Mouse (Mus musculus) MEL (cell line): ENCODE results near the gene Rbks. TPM values are rescaled to one million over a fixed set of nuclear protein-coding genes. Genes with fewer than 3 reads are reported as not detected.

Experiments used
- DNase-seq: peaks from one replicate; pipeline ENCODE4 v3.0.0; 2011; ENCODE audit warnings: low read depth, low spot score
- H3K27ac ChIP-seq: 2 replicates; pipeline ENCODE4 v1.5.1; 2012; ENCODE audit warnings: low read depth, mild to moderate bottlenecking, control low read depth, low read length, moderate library complexity; ENCODE audit not compliant: control insufficient read depth
- H3K27me3 ChIP-seq, 2 experiments: fragments of 150-350 bp in 1 of 2; sonication (generic) in 1 of 2; 2 replicates each; pipeline ENCODE4 v1.6.1; 2012; ENCODE audit warnings: low read length in 2 of 2, mild to moderate bottlenecking in 2 of 2, improper control_type of control experiment in 1 of 2, moderate library complexity in 1 of 2; ENCODE audit not compliant: insufficient read depth in 2 of 2, control insufficient read depth in 1 of 2
- H3K36me3 ChIP-seq, 2 experiments: 2 replicates each; pipeline ENCODE4 v1.6.1; 2012 to 2014; ENCODE audit warnings: low read length in 2 of 2, improper control_type of control experiment in 1 of 2, inconsistent platforms in 1 of 2, mild to moderate bottlenecking in 1 of 2; ENCODE audit not compliant: insufficient read depth in 2 of 2, control insufficient read depth in 1 of 2
- H3K4me1 ChIP-seq, 2 experiments: fragments of 150-350 bp in 1 of 2; sonication (generic) in 1 of 2; 2 replicates each; pipeline ENCODE4 v1.6.1; 2012; ENCODE audit warnings: low read length in 2 of 2, improper control_type of control experiment in 1 of 2, mild to moderate bottlenecking in 1 of 2; ENCODE audit not compliant: insufficient read depth in 2 of 2, control insufficient read depth in 1 of 2
- H3K4me3 ChIP-seq, 2 experiments: fragments of 150-350 bp in 1 of 2; sonication (generic) in 1 of 2; 2 replicates each; pipeline ENCODE4 v1.5.1; 2012; ENCODE audit warnings: low read depth in 2 of 2, low read length in 2 of 2, mild to moderate bottlenecking in 2 of 2, moderate library complexity in 2 of 2, control low read depth in 1 of 2, improper control_type of control experiment in 1 of 2; ENCODE audit not compliant: control insufficient read depth in 1 of 2, insufficient read depth in 1 of 2
- H3K79me2 ChIP-seq: 2 replicates; pipeline ENCODE4 v1.6.1; 2012; ENCODE audit warnings: mild to moderate bottlenecking, low read length, moderate library complexity; ENCODE audit not compliant: control insufficient read depth, poor library complexity, insufficient read depth
- H3K9ac ChIP-seq: 2 replicates; pipeline ENCODE4 v1.6.1; 2012; ENCODE audit warnings: low read depth, mild to moderate bottlenecking, control low read depth, low read length, moderate library complexity; ENCODE audit not compliant: control insufficient read depth, poor library complexity, severe bottlenecking
- H3K9me3 ChIP-seq: fragments of 150-350 bp; sonication (generic); replicated peaks from 2 replicates; pipeline ENCODE4 v1.6.1; 2012; ENCODE audit warnings: mild to moderate bottlenecking, low read length, improper control_type of control experiment, moderate library complexity; ENCODE audit not compliant: insufficient read depth
- BHLHE40 ChIP-seq: IDR thresholded peaks from 2 replicates; pipeline ENCODE4 v1.6.1; 2012; ENCODE audit warnings: low read depth, mild to moderate bottlenecking, inconsistent platforms, low read length, improper control_type of control experiment, borderline replicate concordance
- ELF1 ChIP-seq: IDR thresholded peaks from 2 replicates; pipeline ENCODE4 v1.6.1; 2014; ENCODE audit warnings: low read depth, mild to moderate bottlenecking, inconsistent platforms, low read length, improper control_type of control experiment, moderate library complexity
- EP300 ChIP-seq, 2 experiments: IDR thresholded peaks; 2 replicates each; pipeline ENCODE4 v1.6.1; 2011; ENCODE audit warnings: improper control_type of control experiment in 2 of 2, low read length in 2 of 2, low read depth in 1 of 2, mild to moderate bottlenecking in 1 of 2
- ETS1 ChIP-seq: IDR thresholded peaks from 2 replicates; pipeline ENCODE4 v1.6.1; 2012; ENCODE audit warnings: low read depth, mild to moderate bottlenecking, inconsistent platforms, low read length, improper control_type of control experiment, moderate library complexity
- HCFC1 ChIP-seq: IDR thresholded peaks from 2 replicates; pipeline ENCODE4 v1.6.1; 2012; ENCODE audit warnings: low read depth, mild to moderate bottlenecking, inconsistent platforms, low read length, improper control_type of control experiment, moderate library complexity
- JUND ChIP-seq: IDR thresholded peaks from 2 replicates; pipeline ENCODE4 v1.6.1; 2011; ENCODE audit warnings: low read depth, mild to moderate bottlenecking, improper control_type of control experiment, low read length
- KAT2A ChIP-seq: conservative IDR thresholded peaks from 2 replicates; pipeline ENCODE4 v1.6.1; 2012; ENCODE audit warnings: low read depth, low read length, improper control_type of control experiment, inconsistent platforms
- MAZ ChIP-seq: IDR thresholded peaks from 2 replicates; pipeline ENCODE4 v1.6.1; 2012; ENCODE audit warnings: low read depth, mild to moderate bottlenecking, inconsistent platforms, low read length, improper control_type of control experiment
- MEF2A ChIP-seq: IDR thresholded peaks from 2 replicates; pipeline ENCODE4 v1.6.1; 2014; ENCODE audit warnings: low read depth, mild to moderate bottlenecking, inconsistent platforms, low read length, improper control_type of control experiment; ENCODE audit not compliant: poor library complexity, insufficient replicate concordance, severe bottlenecking; ENCODE audit errors: extremely low read depth
- MXI1 ChIP-seq: IDR thresholded peaks from 2 replicates; pipeline ENCODE4 v1.6.1; 2011; ENCODE audit warnings: mild to moderate bottlenecking, low read depth, low read length, improper control_type of control experiment
- MYC ChIP-seq: IDR thresholded peaks from 2 replicates; pipeline ENCODE4 v1.6.1; 2011; ENCODE audit warnings: low read depth, mild to moderate bottlenecking, low read length, improper control_type of control experiment, moderate library complexity
- NELFE ChIP-seq: IDR thresholded peaks from 2 replicates; pipeline ENCODE4 v1.6.1; 2011; ENCODE audit warnings: low read depth, low read length, improper control_type of control experiment
- POLR2A ChIP-seq, 2 experiments: IDR thresholded peaks; 2 replicates each; pipeline ENCODE4 v1.6.1; 2011 to 2012; ENCODE audit warnings: low read length in 2 of 2, mild to moderate bottlenecking in 2 of 2, control low read depth in 1 of 2, improper control_type of control experiment in 1 of 2, low read depth in 1 of 2, moderate library complexity in 1 of 2; ENCODE audit not compliant: control insufficient read depth in 1 of 2, insufficient read depth in 1 of 2, poor library complexity in 1 of 2
- POLR2AphosphoS2 ChIP-seq: IDR thresholded peaks from 2 replicates; pipeline ENCODE4 v1.6.1; 2011; ENCODE audit warnings: low read length, improper control_type of control experiment
- POLR2AphosphoS5 ChIP-seq: IDR thresholded peaks from 2 replicates; pipeline ENCODE4 v1.6.1; 2012; ENCODE audit warnings: low read depth, borderline replicate concordance, mild to moderate bottlenecking, inconsistent platforms, low read length, moderate library complexity, mixed read lengths
- RAD21 ChIP-seq: IDR thresholded peaks from 2 replicates; pipeline ENCODE4 v1.6.1; 2011; ENCODE audit warnings: mild to moderate bottlenecking, low read depth, low read length, improper control_type of control experiment
- RCOR1 ChIP-seq: IDR thresholded peaks from 2 replicates; pipeline ENCODE4 v1.6.1; 2012; ENCODE audit warnings: low read depth, mild to moderate bottlenecking, inconsistent platforms, low read length, improper control_type of control experiment
- TAL1 ChIP-seq: IDR thresholded peaks from 2 replicates; pipeline ENCODE4 v1.6.1; 2012; ENCODE audit warnings: mild to moderate bottlenecking, inconsistent platforms, low read length, moderate library complexity, mixed read lengths
- TBP ChIP-seq: IDR thresholded peaks from 2 replicates; pipeline ENCODE4 v1.8.0; 2011; ENCODE audit warnings: low read depth, low read length, improper control_type of control experiment
- TCF12 ChIP-seq: IDR thresholded peaks from 2 replicates; pipeline ENCODE4 v1.6.1; 2014; ENCODE audit warnings: low read depth, mild to moderate bottlenecking, inconsistent platforms, low read length, improper control_type of control experiment, moderate library complexity
- UBTF ChIP-seq: IDR thresholded peaks from 2 replicates; pipeline ENCODE4 v1.6.1; 2012; ENCODE audit warnings: low read depth, mild to moderate bottlenecking, inconsistent platforms, low read length, improper control_type of control experiment, moderate library complexity, borderline replicate concordance; ENCODE audit not compliant: insufficient read depth
- ZC3H11A ChIP-seq: IDR thresholded peaks from 2 replicates; pipeline ENCODE4 v1.6.1; 2012; ENCODE audit warnings: low read depth, mild to moderate bottlenecking, inconsistent platforms, low read length, improper control_type of control experiment
- ZKSCAN1 ChIP-seq: IDR thresholded peaks from 2 replicates; pipeline ENCODE4 v1.6.1; 2012; ENCODE audit warnings: low read depth, mild to moderate bottlenecking, inconsistent platforms, low read length, improper control_type of control experiment, moderate library complexity
- ZMIZ1 ChIP-seq: IDR thresholded peaks from 2 replicates; pipeline ENCODE4 v1.6.1; 2012; ENCODE audit warnings: low read depth, mild to moderate bottlenecking, inconsistent platforms, low read length, improper control_type of control experiment, moderate library complexity
- ZNF384 ChIP-seq: IDR thresholded peaks from 2 replicates; pipeline ENCODE4 v1.6.1; 2012; ENCODE audit warnings: low read depth, mild to moderate bottlenecking, inconsistent platforms, low read length, improper control_type of control experiment
- polyA plus RNA-seq, 2 experiments: library from polyadenylated mRNA; stranded (reverse) in 1 of 2; unstranded in 1 of 2; fragments of >175 nt in 1 of 2; fragments of >200 nt in 1 of 2; gene quantifications; 2 replicates each; pipeline versions ENCODE4 v1.2.1 to v1.2.4; 2012; ENCODE audit warnings: low replicate concordance in 2 of 2, low read depth in 1 of 2; ENCODE audit not compliant: insufficient read length in 2 of 2, insufficient read depth in 1 of 2, missing spikeins in 1 of 2
- total RNA-seq: library from RNA; depleted of rRNA; stranded (reverse); fragments of 300-350 nt; gene quantifications from 2 replicates; pipeline ENCODE4 v1.2.3, GENCODE M21; 2012

The Rbks gene
- total and polyA plus RNA-seq, 3 experiments, result 34.3 to 47.4 TPM; not detected in 1

DNA sequence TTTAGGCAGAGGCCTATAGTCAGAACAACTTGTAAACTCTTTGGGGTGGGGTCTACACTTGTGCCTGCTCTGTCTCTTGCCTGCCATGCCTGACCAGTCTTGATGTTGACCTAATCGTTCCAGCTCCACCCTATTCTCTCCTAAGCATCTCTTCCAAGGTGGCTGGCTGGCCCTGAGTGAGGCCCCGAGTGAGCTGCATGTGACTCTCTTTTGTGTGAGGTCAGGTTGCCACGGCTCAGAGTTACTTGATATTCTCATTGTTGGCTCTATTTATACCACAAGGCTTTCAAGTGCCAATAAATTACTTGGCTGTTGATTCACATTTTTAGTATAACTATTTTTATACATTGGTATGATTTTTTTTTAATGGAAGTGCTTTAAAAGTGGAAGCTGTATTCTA lies 70.3 kb downstream of the Rbks start:
- DNase-seq, result no peak
- no peak overlapping the region for H3K4me3 ChIP-seq
- no peaks in the 10 kb centered on the region for H3K79me2 ChIP-seq
- H3K36me3 ChIP-seq, result peaks cover 0 to 5% of the 10 kb centered on the region in 2 experiments; a peak in 2 of 4 replicates
- no peak overlapping the region for H3K9ac ChIP-seq
- H3K4me1 ChIP-seq, result no peaks in the 10 kb centered on the region
- no peaks in the 10 kb centered on the region for H3K27me3 ChIP-seq
- H3K27ac ChIP-seq, result no peak overlapping the region
- H3K9me3 ChIP-seq, result no peaks in the 10 kb centered on the region
- TF ChIP-seq UBTF, result no peak
- TF ChIP-seq POLR2AphosphoS2, result no peak
- no peak for TF ChIP-seq MXI1
- TF ChIP-seq TCF12, result no peak
- no peak for TF ChIP-seq MEF2A

DNA sequence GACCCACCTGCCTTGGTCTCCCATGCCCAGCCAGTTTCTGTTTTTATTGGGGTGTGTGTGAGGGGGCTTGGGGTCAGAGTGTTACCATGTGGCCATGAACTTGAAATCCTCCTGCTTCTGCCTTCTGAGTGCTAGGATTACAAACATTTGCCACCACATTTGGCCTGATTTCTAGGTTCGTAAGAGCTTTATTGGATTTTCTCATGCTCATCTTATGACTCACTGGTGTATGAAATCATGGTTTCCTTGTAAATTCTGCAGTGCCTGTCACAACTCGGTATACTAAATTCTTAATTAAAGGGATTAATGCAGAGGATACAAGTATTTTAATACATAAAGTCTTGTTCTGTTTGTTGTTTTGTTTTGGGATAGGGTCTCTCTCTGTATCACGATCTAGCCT lies 77.1 kb downstream of the Rbks start:
- Histone ChIP-seq H3K36me3 (peaks cover 9 to 18% of the 10 kb centered on the region in 2 experiments), H3K9ac (no peak overlapping the region)

DNA sequence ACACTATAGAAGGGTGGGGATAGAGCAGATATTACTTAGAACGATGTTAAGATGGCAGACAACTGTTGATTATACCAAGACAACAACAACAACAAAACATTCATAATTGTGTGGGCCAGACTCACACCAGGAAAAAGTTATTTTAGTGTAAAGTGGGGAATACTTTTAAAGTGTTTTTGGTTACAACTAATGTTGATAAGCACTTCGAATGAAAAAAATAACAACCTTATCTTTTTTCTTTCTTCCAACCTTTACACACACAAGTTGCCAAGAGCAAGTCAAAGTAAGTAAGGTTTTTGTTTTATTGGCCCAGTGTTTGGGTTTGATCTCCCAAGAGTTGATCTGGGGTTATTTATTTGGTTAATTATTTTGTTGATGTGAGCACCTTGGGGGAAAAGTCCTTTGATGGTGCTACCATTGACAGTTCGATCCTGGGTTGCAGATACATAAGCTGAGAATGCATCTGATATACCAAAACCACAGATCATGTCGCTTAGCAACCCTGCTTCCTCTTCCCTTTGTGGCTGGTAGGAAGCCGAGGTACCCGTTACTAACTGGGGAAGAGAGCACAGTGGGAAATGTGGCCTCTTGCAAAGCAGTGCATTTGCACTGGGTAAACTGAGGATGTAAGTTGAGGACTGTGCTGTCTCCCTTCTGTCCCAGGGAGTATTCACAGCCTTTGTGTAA lies 82.9 kb downstream of the Rbks start:
- peak overlapping the region; percentile 88 for H3K27ac ChIP-seq
- H3K9ac ChIP-seq, result peak overlapping the region; percentile 83
- no peaks in the 10 kb centered on the region for H3K9me3 ChIP-seq
- DNase-seq, result peak; percentile 89
- H3K79me2 ChIP-seq, result peaks cover 18% of the 10 kb centered on the region
- H3K4me3 ChIP-seq, result peak overlapping the region; percentile 70 to 72
- peaks cover 13 to 31% of the 10 kb centered on the region in 2 experiments for H3K4me1 ChIP-seq
- no peaks in the 10 kb centered on the region for H3K27me3 ChIP-seq
- H3K36me3 ChIP-seq, result peaks cover 13 to 32% of the 10 kb centered on the region in 2 experiments
- no peak for TF ChIP-seq BHLHE40
- TF ChIP-seq POLR2A (IDR thresholded peaks at IDR 0.05; ENCODE audit: control insufficient read depth in 1 of 2, insufficient read depth in 1 of 2, low read depth in 1 of 2, low read length in 2 of 2, poor library complexity in 1 of 2), result no peak
- TF ChIP-seq ZKSCAN1, result no peak
- TF ChIP-seq TAL1, result no peak
- TF ChIP-seq NELFE, result no peak
- peak; percentile 13; the same call in 1 of the 2 replicates for TF ChIP-seq POLR2AphosphoS2
- 0 out of 2 replicates have a peak, but pooled peaks have one; percentile 7 for TF ChIP-seq JUND
- TF ChIP-seq MYC, result no peak; the same call in 1 of the 2 replicates
- TF ChIP-seq ETS1, result peak; percentile 41
- peak; percentile 60 for TF ChIP-seq MXI1
- peak; percentile 57; the same call in 1 of the 2 replicates for TF ChIP-seq ELF1
- peak; percentile 65; the same call in 1 of the 2 replicates for TF ChIP-seq ZNF384
- TF ChIP-seq MAZ, result no peak
- no peak for TF ChIP-seq ZC3H11A
- peak; percentile 75 for TF ChIP-seq RCOR1
- TF ChIP-seq HCFC1, result no peak
- no peak for TF ChIP-seq TBP
- peak; percentile 64 to 70 for TF ChIP-seq EP300 (IDR thresholded peaks at IDR 0.05; ENCODE audit: low read depth in 1 of 2, low read length in 2 of 2)
- TF ChIP-seq RAD21, result no peak
- no peak for TF ChIP-seq KAT2A
- no peak for TF ChIP-seq POLR2AphosphoS5
- TF ChIP-seq TCF12, result no peak

More for the DNA sequence above, 77.1 kb downstream of the Rbks start:
- Histone ChIP-seq H3K27me3 (no peaks in the 10 kb centered on the region), H3K27ac (no peak overlapping the region), H3K79me2 (peaks cover 8% of the 10 kb centered on the region), H3K4me3 (no peak overlapping the region), H3K9me3 (no peaks in the 10 kb centered on the region), H3K4me1 (peaks cover 1 to 6% of the 10 kb centered on the region in 2 experiments; a peak in 3 of 4 replicates)
- TF ChIP-seq ZMIZ1, result no peak
- DNase-seq, result no peak
